Comparison of ENCODE assay signal across 12 mouse cellular contexts in the genomic region with DNA sequence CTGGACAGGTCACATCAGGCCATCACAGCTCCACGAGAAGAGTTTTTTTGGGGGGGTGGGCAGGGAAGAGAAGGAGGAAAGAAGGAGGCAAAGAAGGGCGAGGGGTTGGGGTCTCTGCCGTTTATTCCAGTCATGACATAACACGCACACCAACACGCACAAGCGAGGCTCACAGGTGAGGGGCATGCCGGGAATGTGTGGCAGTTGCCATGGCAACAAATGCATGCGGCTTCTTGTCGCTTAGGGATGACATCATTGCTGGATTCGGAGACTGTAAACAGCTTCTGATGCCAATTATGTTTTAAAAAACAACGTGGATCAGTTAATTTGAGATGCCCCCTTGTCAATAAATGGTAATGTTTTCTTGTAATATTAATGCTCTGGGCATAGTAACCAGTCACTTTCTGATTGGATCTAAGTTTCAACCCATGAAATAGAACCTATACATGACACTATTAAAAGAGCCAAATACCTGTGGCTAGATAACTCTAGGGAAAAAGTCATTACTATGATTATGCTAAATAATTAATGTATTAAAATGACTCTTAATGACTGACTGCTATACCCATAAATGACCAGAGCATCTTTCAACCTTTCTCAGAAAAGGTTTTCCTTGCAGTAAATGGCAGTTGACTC. TPM values are rescaled to one million over a fixed set of nuclear protein-coding genes. Genes with fewer than 3 reads are reported as not detected.
DNase-seq lines count a peak whose midpoint lies in the region; ATAC-seq lines count a peak whose summit lies in the region.
"Had no signal": no experiment of that assay in that cellular context is flagged by ENCODE, and none has a peak within 500 bp of the region (broad histone marks: within the 10 kb centered on the region; RNA-seq: fewer than 3 reads in every experiment).

No protein-coding gene starts in this region.

- no peak overlapping the region for H3K27ac ChIP-seq in forebrain, embryonic 11.5 days (ENCODE audit: low read depth, low read length)
- no peak overlapping the region for H3K27ac ChIP-seq in forebrain, embryonic 10.5 days
- no peak overlapping the region for H3K27ac ChIP-seq in forebrain, embryonic 13.5 days

- peak; percentile 26; the same call in 1 of the 2 replicates for ATAC-seq in forebrain, embryonic 11.5 days (replicated peaks; ENCODE audit: low FRiP score)
- peak; percentile 86 for ATAC-seq in forebrain, embryonic 13.5 days

- no peak overlapping the region for H3K4me3 ChIP-seq in forebrain, embryonic 11.5 days (ENCODE audit: low read depth, low read length)
- no peak overlapping the region for H3K4me3 ChIP-seq in forebrain, embryonic 10.5 days
- no peak overlapping the region for H3K4me3 ChIP-seq in forebrain, embryonic 13.5 days

- no peak for DNase-seq in forebrain, embryonic 11.5 days (ENCODE audit: low spot score)
- no peak for DNase-seq in forebrain, embryonic 10.5 days (ENCODE audit: extremely low spot score, low spot score)
- DNase-seq in layer of hippocampus, postnatal 14 days (ENCODE audit: low spot score in 2 of 2): peak; percentile 54 to 75
- DNase-seq in right cerebral cortex, adult 18-20 months: peak; percentile 64
- no peak for DNase-seq in adrenal gland, postnatal 10 days
- no peak for DNase-seq in urinary bladder, postnatal 14 days (ENCODE audit: low spot score)
- DNase-seq in gastrocnemius, adult 8-10 months (ENCODE audit: low spot score in 2 of 2): no peak
- DNase-seq: gastrocnemius, postnatal 10 days had no signal

- H3K9me3 ChIP-seq in forebrain, embryonic 11.5 days (ENCODE audit: control insufficient read depth, low read length): no peaks in the 10 kb centered on the region
- H3K9me3 ChIP-seq in forebrain, embryonic 10.5 days: no peaks in the 10 kb centered on the region
- no peaks in the 10 kb centered on the region for H3K9me3 ChIP-seq in forebrain, embryonic 13.5 days (replicated peaks)

- H3K4me1 ChIP-seq in forebrain, embryonic 11.5 days (replicated peaks; ENCODE audit: control insufficient read depth, insufficient read depth, low read length): no peaks in the 10 kb centered on the region; the same call in 1 of the 2 replicates
- peaks cover 9% of the 10 kb centered on the region for H3K4me1 ChIP-seq in forebrain, embryonic 10.5 days
- peaks cover 2% of the 10 kb centered on the region; the same call in 1 of the 2 replicates for H3K4me1 ChIP-seq in forebrain, embryonic 13.5 days

- H3K36me3 ChIP-seq in forebrain, embryonic 11.5 days (ENCODE audit: control insufficient read depth, insufficient read depth, low read length): no peaks in the 10 kb centered on the region
- no peaks in the 10 kb centered on the region for H3K36me3 ChIP-seq in forebrain, embryonic 10.5 days (replicated peaks)
- no peaks in the 10 kb centered on the region for H3K36me3 ChIP-seq in forebrain, embryonic 13.5 days (ENCODE audit: poor library complexity, severe bottlenecking)

- no peak overlapping the region for H3K9ac ChIP-seq in forebrain, embryonic 11.5 days (ENCODE audit: low read length)
- no peak overlapping the region for H3K9ac ChIP-seq in forebrain, embryonic 13.5 days

- no peak overlapping the region for H3K4me2 ChIP-seq in forebrain, embryonic 11.5 days (ENCODE audit: low read depth, low read length, severe bottlenecking)
- peak overlapping the region; percentile 24; the same call in 1 of the 2 replicates for H3K4me2 ChIP-seq in forebrain, embryonic 13.5 days

- 76% methylated on average over 11 of the region's 11 CpGs for WGBS in forebrain, embryonic 11.5 days
- 85% methylated on average over 11 of the region's 11 CpGs for WGBS in forebrain, embryonic 10.5 days
- 51% methylated on average over 11 of the region's 11 CpGs for WGBS in forebrain, embryonic 13.5 days

- H3K27me3 ChIP-seq in forebrain, embryonic 11.5 days (ENCODE audit: control insufficient read depth, insufficient read depth, low read length): no peaks in the 10 kb centered on the region
- H3K27me3 ChIP-seq in forebrain, embryonic 10.5 days (ENCODE audit: poor library complexity, severe bottlenecking): peaks cover 6% of the 10 kb centered on the region
- H3K27me3 ChIP-seq in forebrain, embryonic 13.5 days: peaks cover 5% of the 10 kb centered on the region; the same call in 1 of the 2 replicates

RNA-seq across cellular contexts. Expression of a gene that starts 4.0 kb away (rescaled TPM):
- polyA plus RNA-seq in forebrain, embryonic 11.5 days (2014; fragmentation: Nextera tagmentation; extraction: Ambion mirVana): not detected in 2 replicates
- polyA plus RNA-seq in forebrain, embryonic 10.5 days (2016; fragmentation: Nextera tagmentation; extraction: Ambion mirVana): not detected in 2 replicates
- 0.17 TPM in 1 of 2 replicates, not detected in the other for polyA plus RNA-seq in forebrain, embryonic 13.5 days (2015; fragmentation: Nextera tagmentation; extraction: Ambion mirVana)
- total RNA-seq in layer of hippocampus, postnatal 14 days (2021): not detected
- not detected for total RNA-seq in adrenal gland, postnatal 10 days (2021)
- not detected for total RNA-seq in gastrocnemius, adult 8-10 months (2022)
- total RNA-seq: gastrocnemius, postnatal 10 days; monocyte, adult 5-6 weeks had no signal
- polyA plus RNA-seq: C2C12; large intestine, adult 2 months had no signal

Comparison
In these comparisons a context has a peak if more than half of its experiments do, and no peak if none do; other contexts are left out.
1. DNase-seq: peak in layer of hippocampus, postnatal 14 days (2 of 2) and right cerebral cortex, adult 18-20 months (single experiment); none in forebrain, embryonic 11.5 days (single experiment), forebrain, embryonic 10.5 days (single experiment), adrenal gland, postnatal 10 days (single experiment), urinary bladder, postnatal 14 days (single experiment) and gastrocnemius, adult 8-10 months (0 of 2).